Mouse (Mus musculus): Measurements from ENCODE around the gene Leng1.

- TF ChIP-seq POLR2A (IDR thresholded peaks at IDR 0.05; ENCODE audit: insufficient read depth, low read depth, low read length) (no peak), CTCF (IDR thresholded peaks at IDR 0.05; ENCODE audit: insufficient read depth, low read depth, low read length) (peak; percentile 72)
Observed at GRCm38 (mm10) chr7:3674507-3675227, 9.0 kb upstream of the Leng1 start.
